Mouse (Mus musculus): Measurements from ENCODE around the gene Sema3g. TPM values are rescaled to one million over a fixed set of nuclear protein-coding genes. Genes with fewer than 3 reads are reported as not detected.

The Sema3g gene
- polyA plus RNA-seq (2015; fragmentation: Nextera tagmentation; extraction: Ambion mirVana) = 1.0 and 1.5 TPM in 2 replicates

DNA sequence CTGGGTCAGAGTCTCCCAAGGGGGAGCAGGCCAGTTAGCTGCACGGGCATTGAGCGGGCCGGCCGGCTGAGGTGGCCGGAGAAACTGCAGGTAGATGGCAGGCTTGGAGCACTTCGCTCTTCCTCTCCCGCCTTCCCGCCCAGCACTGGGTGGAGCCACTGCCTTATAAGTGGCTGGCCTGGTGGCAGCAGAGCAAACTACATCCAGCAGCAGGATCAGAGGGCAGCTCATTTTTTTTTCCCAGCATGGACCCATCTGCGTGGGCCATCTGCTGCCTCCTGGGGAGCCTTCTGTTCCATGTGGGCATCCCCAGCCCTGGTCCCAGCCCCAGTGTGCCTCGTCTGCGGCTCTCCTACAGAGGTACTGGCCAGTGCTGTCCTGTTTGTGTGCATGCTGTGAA lies at the start of gene Sema3g:
Gene Sema3g, plus strand, starts transcription at position 195 of the 400 bp plus-strand sequence.

DNA sequence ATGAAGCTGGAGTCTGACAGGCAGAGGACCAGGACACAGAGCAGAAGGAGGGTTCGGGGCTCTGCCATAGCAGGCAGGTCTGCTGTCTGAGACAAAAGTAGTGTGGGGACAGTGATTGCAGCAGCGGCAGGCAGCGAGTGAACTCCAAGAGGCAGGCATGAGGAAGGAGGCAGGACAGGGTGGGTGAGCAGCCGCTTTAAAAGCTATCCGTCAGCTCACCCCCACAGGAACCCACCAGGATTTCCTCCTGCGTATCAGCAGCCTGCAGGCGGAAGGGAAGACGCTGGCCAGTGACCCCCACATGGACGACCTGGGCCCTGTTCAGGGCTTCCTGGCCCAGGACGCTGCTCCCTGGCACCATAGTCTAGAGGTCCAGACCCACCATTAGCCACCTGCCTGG lies 49.2 kb upstream of the Sema3g start, which contains the start of gene Stab1:
Gene Stab1, minus strand, starts transcription at position 217 of the 400 bp plus-strand sequence.

DNA sequence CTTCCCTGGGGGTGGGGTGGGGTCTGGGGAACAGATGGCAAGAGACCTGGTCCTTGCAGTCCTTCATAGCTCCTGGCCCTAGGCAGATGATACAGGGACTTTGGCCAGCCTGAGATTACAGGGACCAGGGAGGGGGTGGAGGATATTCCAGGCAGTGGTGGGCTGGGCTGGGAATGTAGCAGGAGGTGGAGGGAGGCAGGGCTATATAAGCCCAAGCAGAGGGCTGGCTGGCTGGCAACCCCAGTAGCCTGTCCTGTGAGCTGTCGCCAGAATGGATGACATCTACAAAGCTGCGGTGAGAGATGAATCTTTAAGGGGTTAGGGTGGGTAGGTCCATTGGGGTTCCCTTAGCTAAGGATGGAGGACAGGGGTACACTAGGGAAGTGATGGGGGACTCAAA lies 9.6 kb upstream of the Sema3g start, which contains the start of gene Tnnc1:
Gene Tnnc1, plus strand, starts transcription at position 229 of the 400 bp plus-strand sequence.

DNA sequence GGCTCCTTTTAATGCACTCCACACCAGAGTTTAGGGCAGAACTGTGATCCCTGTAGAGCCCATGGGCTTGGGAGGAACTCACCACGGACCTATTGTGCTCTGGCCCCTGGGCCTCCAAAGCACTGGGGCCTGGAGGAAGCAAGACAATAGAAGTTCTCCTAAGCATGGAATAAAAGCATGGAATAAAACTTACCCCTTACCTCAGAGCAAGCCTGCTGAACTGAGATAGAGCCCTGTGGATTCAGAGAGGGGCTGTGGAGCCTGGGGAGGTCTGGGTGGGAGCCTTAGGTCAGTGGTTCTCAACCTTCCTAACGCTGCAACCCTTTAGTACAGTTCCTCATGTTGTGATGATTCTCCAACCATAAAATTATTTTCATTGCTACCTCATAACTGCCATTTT lies 814 bp upstream of the Sema3g start, which contains the start of gene Nisch:
Gene Nisch, minus strand, starts transcription at position 101 of the 400 bp plus-strand sequence.

DNA sequence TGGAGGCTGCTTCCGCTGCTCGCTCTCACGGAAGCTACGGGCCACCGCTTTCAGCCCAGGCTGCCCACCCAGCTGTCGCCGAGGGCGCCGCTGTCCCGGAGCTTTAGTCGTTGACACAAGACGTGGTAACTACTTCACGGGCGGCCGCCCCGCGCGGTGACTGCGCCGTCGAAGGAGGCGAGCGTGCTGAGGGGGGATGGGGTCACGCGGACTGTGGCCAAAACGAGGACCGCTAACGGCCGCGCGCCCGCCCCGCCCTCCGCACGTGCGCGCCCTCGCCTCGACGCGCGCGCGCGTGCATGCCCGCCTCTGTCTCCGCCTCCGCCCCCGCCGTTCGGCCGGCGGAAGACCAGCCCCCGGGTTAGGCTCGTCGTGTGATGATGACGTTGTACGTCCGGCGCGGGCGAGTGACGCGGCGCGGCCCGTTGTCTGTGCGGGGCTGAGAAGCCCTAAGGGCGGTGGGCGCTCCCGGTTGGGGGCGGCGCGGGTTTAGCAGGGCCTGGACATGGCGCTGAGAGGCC lies 33.5 kb downstream of the Sema3g start, which contains the start of the genes Phf7 and Bap1:
Gene Phf7, minus strand, starts transcription at position 234 of the 521 bp plus-strand sequence.
Gene Bap1, plus strand, starts transcription at position 367 of the 521 bp plus-strand sequence.

Other genes starting within 250 kb of the Sema3g start
- 83.1 and 91.9 TPM in 2 replicates for gene Glt8d1, start 216.5 kb upstream of the Sema3g start, polyA plus RNA-seq (2015; fragmentation: Nextera tagmentation; extraction: Ambion mirVana)
- gene Spcs1, start 216.2 kb upstream of the Sema3g start, polyA plus RNA-seq (2015; fragmentation: Nextera tagmentation; extraction: Ambion mirVana) = 938 and 1,152 TPM in 2 replicates
- 55.7 and 64.4 TPM in 2 replicates for gene Pbrm1, start 198.7 kb upstream of the Sema3g start, polyA plus RNA-seq (2015; fragmentation: Nextera tagmentation; extraction: Ambion mirVana)
- gene Gnl3, start 198.7 kb upstream of the Sema3g start, polyA plus RNA-seq (2015; fragmentation: Nextera tagmentation; extraction: Ambion mirVana) = 44.1 and 67.6 TPM in 2 replicates
- gene Smim4, start 88.9 kb upstream of the Sema3g start, polyA plus RNA-seq (2015; fragmentation: Nextera tagmentation; extraction: Ambion mirVana) = 228 and 387 TPM in 2 replicates
- gene Nt5dc2, start 86.8 kb upstream of the Sema3g start, polyA plus RNA-seq (2015; fragmentation: Nextera tagmentation; extraction: Ambion mirVana) = 91.1 and 124 TPM in 2 replicates
- 33.5 and 39.1 TPM in 2 replicates for gene Stab1, start 49.2 kb upstream of the Sema3g start, polyA plus RNA-seq (2015; fragmentation: Nextera tagmentation; extraction: Ambion mirVana)
- gene Tnnc1, start 9.5 kb upstream of the Sema3g start, polyA plus RNA-seq (2015; fragmentation: Nextera tagmentation; extraction: Ambion mirVana) = 5.5 and 6.1 TPM in 2 replicates
- 151 and 183 TPM in 2 replicates for gene Nisch, start 914 bp upstream of the Sema3g start, polyA plus RNA-seq (2015; fragmentation: Nextera tagmentation; extraction: Ambion mirVana)
- gene Phf7, start 33.5 kb downstream of the Sema3g start, polyA plus RNA-seq (2015; fragmentation: Nextera tagmentation; extraction: Ambion mirVana) = 14.6 and 16.4 TPM in 2 replicates
- 34.6 and 44.1 TPM in 2 replicates for gene Bap1, start 33.6 kb downstream of the Sema3g start, polyA plus RNA-seq (2015; fragmentation: Nextera tagmentation; extraction: Ambion mirVana)
- gene Dnah1, start 106.0 kb downstream of the Sema3g start, polyA plus RNA-seq (2015; fragmentation: Nextera tagmentation; extraction: Ambion mirVana) = 2.4 and 3.7 TPM in 2 replicates
- 28.5 and 34.7 TPM in 2 replicates for gene Capn7, start 118.8 kb downstream of the Sema3g start, polyA plus RNA-seq (2015; fragmentation: Nextera tagmentation; extraction: Ambion mirVana)
- 31.4 and 55.7 TPM in 2 replicates for gene Sh3bp5, start 218.2 kb downstream of the Sema3g start, polyA plus RNA-seq (2015; fragmentation: Nextera tagmentation; extraction: Ambion mirVana)

All from adrenal gland, postnatal 0 days (tissue).